Mouse (Mus musculus): ENCODE measurements around the gene Dst.

DNA sequence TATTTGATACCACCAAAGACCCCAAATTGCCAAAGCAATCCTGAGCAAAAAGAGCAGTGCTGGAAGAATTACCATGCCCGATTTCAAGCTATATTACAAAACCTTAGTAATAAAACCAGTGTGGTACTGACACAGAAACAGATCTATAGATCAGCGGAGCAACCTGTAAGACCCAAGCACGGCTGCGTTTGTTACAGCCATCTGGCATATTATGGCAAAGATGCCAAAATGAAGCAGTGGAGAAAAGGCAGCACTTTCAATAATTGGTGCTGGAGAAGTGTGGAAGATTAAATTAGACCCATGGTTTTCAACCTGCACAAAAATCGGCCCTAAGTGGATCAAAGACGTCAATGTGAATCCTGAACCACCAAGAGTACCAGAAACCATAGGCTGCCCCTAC, 47.6 kb downstream of the Dst start:
- TF ChIP-seq CTCF (conservative IDR thresholded peaks at IDR 0.05 in 1 of 2, IDR thresholded peaks at IDR 0.05 in 1 of 2; ENCODE audit: low read depth in 2 of 2, low read length in 2 of 2) = no peak
- no peak for TF ChIP-seq MAX (IDR thresholded peaks at IDR 0.05; ENCODE audit: low read length)
- no peak for TF ChIP-seq POLR2A (IDR thresholded peaks at IDR 0.05; ENCODE audit: low read depth, low read length)
- no peak for TF ChIP-seq JUN (IDR thresholded peaks at IDR 0.05; ENCODE audit: insufficient read depth, low read depth, low read length)
- no peak for TF ChIP-seq GABPA (IDR thresholded peaks at IDR 0.05; ENCODE audit: insufficient replicate concordance, low read depth, low read length)
- TF ChIP-seq TBP (conservative IDR thresholded peaks at IDR 0.05; ENCODE audit: low read depth, low read length) = no peak
- no peak for TF ChIP-seq MXI1 (IDR thresholded peaks at IDR 0.05; ENCODE audit: low read depth, low read length)
- no peak for TF ChIP-seq UBTF (IDR thresholded peaks at IDR 0.05; ENCODE audit: low read depth, low read length)
